Comparison of ENCODE assay signal across 29 mouse cellular contexts in the genomic region with DNA sequence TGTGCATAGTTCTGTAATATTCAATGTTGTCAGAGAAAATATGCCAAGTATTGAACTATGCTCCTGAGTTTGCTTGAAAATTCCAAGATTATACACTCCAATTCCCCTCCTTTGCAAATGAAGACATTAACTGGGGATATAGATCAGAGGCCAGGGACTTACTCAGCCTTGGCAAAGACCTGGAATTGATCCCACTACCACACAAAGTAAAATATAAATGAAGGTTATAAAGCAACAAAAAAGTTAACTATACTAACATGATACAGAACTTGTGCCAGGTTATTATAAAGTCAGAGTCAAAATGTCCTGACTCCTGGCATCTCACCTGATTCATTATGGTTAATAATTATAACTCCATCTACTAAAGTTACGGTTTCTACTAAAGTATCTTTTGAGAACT. TPM values are rescaled to one million over a fixed set of nuclear protein-coding genes. Genes with fewer than 3 reads are reported as not detected.
"Had no signal": no experiment of that assay in that cellular context is flagged by ENCODE, and none has a peak within 500 bp of the region (broad histone marks: within the 10 kb centered on the region; RNA-seq: fewer than 3 reads in every experiment).

No protein-coding gene starts in this region.

- H3K27me3 ChIP-seq: embryonic facial prominence, embryonic 12.5 days; embryonic facial prominence, embryonic 13.5 days; embryonic facial prominence, embryonic 15.5 days; forebrain, embryonic 12.5 days; forebrain, embryonic 13.5 days; forebrain, embryonic 15.5 days had no signal

- H3K9me3 ChIP-seq: embryonic facial prominence, embryonic 10.5 days; embryonic facial prominence, embryonic 12.5 days; embryonic facial prominence, embryonic 13.5 days; forebrain, embryonic 10.5 days; forebrain, embryonic 12.5 days; forebrain, embryonic 15.5 days had no signal

- H3K4me3 ChIP-seq: embryonic facial prominence, embryonic 10.5 days; embryonic facial prominence, embryonic 12.5 days; embryonic facial prominence, embryonic 13.5 days; embryonic facial prominence, embryonic 15.5 days; erythroblast, embryonic 14.5 days; forebrain, embryonic 10.5 days; forebrain, embryonic 12.5 days; forebrain, embryonic 13.5 days; forebrain, embryonic 15.5 days; gastrocnemius, adult 2 months; heart, adult 2 months had no signal

- ATAC-seq: forebrain, embryonic 13.5 days; forebrain, embryonic 14.5 days; forebrain, embryonic 15.5 days; forebrain, embryonic 16.5 days; forebrain, postnatal 0 days had no signal

- H3K9ac ChIP-seq: embryonic facial prominence, embryonic 12.5 days; embryonic facial prominence, embryonic 13.5 days; embryonic facial prominence, embryonic 15.5 days; forebrain, embryonic 12.5 days; forebrain, embryonic 13.5 days; forebrain, embryonic 15.5 days; forebrain, postnatal 0 days had no signal

- H3K4me1 ChIP-seq: embryonic facial prominence, embryonic 15.5 days; forebrain, embryonic 12.5 days; forebrain, embryonic 13.5 days; forebrain, embryonic 15.5 days had no signal

- H3K4me2 ChIP-seq: embryonic facial prominence, embryonic 12.5 days; embryonic facial prominence, embryonic 13.5 days; embryonic facial prominence, embryonic 15.5 days; forebrain, embryonic 12.5 days; forebrain, embryonic 13.5 days; forebrain, embryonic 15.5 days had no signal

- H3K36me3 ChIP-seq: embryonic facial prominence, embryonic 10.5 days; embryonic facial prominence, embryonic 12.5 days; embryonic facial prominence, embryonic 13.5 days; embryonic facial prominence, embryonic 15.5 days; forebrain, embryonic 10.5 days; forebrain, embryonic 12.5 days; forebrain, embryonic 15.5 days had no signal

- H3K27ac ChIP-seq: embryonic facial prominence, embryonic 10.5 days; embryonic facial prominence, embryonic 12.5 days; embryonic facial prominence, embryonic 13.5 days; embryonic facial prominence, embryonic 15.5 days; forebrain, embryonic 10.5 days; forebrain, embryonic 12.5 days; forebrain, embryonic 13.5 days; forebrain, embryonic 15.5 days; gastrocnemius, adult 2 months; heart, adult 2 months had no signal

- DNase-seq: cerebellum, adult 2 months; cerebellum, adult 8-10 months; cerebellum, adult 9-10 months; cerebellum, adult 9-11 months; cerebellum, postnatal 10 days; cerebellum, postnatal 14 days; cerebellum, postnatal 25 days; cerebellum, postnatal 36 days; embryo, embryonic 11 days; forebrain, postnatal 0 days; gastrocnemius, adult 2 months; gastrocnemius, postnatal 10 days; gastrocnemius, postnatal 14 days; gastrocnemius, postnatal 25 days; gastrocnemius, postnatal 36 days; heart, adult 11 months; heart, adult 18-20 months; heart, adult 2 months had no signal

RNA-seq across cellular contexts. Expression of a gene that starts 18.6 kb away (rescaled TPM):
- polyA plus RNA-seq: erythroblast, embryonic 14.5 days had no signal
